Mouse (Mus musculus) liver, embryonic 18 days (tissue): ENCODE data around the gene Sh2d3c. TPM values are rescaled to one million over a fixed set of nuclear protein-coding genes. Genes with fewer than 3 reads are reported as not detected.

Experiments
- polyA plus RNA-seq: library from polyadenylated mRNA; depleted of rRNA; stranded (reverse); fragments of >200 nt; gene quantifications from 2 replicates; pipeline ENCODE4 v1.2.3, GENCODE M21; 2012; rRNA removed

The Sh2d3c gene
- 12.4 and 13.9 TPM in 2 replicates for polyA plus RNA-seq

DNA sequence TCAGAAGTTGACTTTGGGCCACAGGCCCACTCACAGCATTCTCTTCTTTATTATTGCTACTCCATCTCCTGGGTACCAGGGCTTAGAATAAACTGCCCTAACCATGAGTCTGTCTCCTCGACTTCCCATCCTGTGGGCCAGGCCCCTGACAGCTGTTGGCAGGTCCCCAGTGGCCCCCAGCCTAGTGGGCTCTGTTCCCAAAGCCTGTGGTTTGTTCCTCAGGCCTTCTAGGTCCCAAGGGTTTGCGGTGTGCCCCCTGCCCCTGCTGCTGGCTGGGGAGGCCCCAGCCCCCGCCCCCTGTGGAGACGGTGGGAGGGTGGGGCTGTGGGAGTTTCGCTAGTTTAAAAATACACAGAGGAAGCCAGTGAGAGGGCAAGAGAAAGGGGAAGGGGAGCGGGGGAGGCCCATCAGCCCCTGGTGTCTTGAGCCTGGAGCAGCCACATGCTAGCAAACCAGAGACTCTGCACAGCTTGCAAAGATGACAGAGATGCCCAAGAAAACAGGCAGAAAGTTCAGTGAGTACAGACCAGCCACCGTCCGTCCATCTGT lies at the start of gene Sh2d3c:
Gene Sh2d3c, plus strand, starts transcription at position 375 of the 549 bp plus-strand sequence.

DNA sequence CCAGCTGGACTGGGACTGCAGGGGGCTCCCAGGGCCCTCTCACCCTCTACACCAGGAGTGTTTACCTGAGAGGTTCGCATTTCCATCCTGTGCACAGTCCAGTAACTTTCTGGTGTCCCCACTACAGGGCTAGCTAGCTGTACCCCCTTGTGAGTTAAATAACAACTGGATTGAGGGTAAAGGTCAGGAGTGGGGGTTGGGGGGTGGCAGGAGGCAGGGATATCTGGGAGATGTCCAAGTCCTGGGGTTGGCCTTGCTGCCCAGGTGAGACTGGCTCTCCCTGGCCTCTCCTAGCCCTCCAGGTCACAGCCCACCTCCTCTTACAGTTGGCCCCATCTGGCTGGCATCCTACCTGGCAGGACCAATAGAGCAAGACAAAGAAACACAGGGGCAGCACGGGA lies 16.8 kb upstream of the Sh2d3c start, which contains the start of gene Fpgs:
Gene Fpgs, minus strand, starts transcription at position 125 of the 401 bp plus-strand sequence.

DNA sequence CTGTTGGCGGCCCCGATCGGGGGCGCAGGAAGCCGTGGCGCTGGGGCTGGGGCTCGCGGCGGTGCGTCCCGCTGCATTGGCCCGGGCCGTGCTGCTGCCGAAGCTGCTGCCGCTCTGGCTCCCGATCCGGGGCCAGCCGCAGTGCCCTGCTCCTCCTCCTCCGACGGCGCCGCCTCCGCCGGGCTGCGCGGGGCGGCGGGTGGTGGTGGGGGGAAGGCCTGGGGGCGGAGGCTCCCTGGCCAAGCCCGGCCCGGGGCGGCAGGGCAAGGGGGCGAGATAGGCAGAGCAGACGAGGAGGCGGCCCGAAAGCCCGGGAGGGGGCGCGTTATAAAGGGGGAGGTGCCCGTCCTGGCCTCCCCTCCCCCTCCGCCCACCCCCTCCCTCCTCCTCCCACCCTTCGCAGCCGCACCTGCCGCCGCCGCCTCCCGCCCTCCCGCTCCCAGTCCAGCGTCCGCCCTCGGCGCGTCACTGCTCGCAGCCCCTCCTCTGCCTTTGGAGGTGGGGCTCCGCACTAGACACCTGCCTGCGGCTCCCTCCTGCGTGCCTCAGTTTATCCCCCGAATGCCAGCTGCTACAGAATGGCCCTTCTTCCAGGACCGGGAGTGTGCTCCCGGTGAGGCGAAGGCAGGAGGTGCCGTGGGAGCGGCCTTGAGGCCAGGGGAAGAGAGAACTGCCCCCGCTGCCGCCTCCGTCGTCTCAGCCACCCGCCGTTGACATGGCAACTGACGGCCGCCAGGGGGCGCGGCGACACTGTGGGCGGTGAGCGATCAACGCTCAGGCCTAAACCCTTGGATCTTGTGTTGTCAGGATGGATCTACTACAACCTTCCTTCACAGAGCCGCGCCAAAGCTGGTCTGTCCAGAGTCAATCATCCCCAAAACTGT lies 7.7 kb upstream of the Sh2d3c start, which contains the start of gene Cdk9:
Gene Cdk9, minus strand, starts transcription at position 143 of the 884 bp plus-strand sequence.

DNA sequence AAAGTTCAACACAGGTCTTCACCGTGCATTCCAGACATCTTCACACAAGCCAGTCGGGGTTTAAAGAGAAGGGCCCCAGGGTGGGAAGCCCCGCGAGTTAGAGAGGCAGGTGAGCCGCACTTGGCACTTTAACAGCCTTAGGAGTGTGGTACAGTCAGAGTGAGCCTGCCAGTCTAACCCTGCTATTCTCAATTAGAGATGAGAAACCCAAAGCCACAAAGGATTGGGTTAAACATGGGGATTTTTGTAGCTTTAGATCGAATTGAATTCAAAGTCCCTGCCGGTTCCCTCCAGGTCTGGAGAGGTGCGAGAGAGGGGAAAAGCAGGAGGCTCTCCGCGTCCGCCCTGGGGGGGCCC lies 20.0 kb downstream of the Sh2d3c start, which contains the start of gene 6330409D20Rik:
Gene 6330409D20Rik, minus strand, starts transcription at position 101 of the 357 bp plus-strand sequence.

DNA sequence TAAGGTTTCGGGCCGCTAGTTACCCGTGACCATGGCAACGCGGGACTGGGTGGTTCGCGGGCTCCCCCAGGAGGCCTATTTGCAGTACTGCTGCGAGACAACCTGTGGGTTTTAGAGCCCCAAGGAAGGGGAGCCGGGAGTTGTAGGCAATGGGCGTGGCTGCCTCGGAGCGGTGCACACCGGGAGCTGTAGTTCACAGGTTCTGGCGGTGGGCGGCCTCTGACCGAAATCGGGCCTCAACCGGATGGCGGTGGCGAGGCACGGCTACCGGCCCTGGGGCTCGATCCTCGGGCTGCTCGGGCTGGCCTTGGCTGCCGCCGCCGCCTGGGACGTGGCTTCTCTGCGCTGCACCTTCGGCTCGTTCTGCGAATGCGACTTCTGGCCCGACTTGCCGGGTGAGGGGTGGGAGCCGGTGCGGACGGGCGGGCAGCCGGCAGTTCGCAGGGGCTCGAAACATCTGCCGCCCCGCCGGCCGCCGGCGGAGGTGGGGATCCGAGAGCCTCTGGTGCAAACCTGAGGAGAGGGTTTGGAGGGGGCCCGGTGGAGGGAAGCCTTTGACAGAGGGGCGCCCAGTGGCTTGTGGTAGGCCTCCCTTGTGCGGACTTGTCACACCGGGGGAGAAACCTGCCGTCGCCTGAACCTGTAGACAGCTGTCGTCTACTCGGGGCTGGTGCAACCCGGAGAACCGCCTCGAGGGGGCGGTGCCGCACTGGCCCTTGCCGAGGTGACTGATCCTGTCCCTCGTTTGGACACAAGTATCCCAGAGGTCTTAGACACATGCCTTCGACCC lies 36.4 kb downstream of the Sh2d3c start, which contains the start of gene Tor2a:
Gene Tor2a, plus strand, starts transcription at position 179 of the 790 bp plus-strand sequence.

DNA sequence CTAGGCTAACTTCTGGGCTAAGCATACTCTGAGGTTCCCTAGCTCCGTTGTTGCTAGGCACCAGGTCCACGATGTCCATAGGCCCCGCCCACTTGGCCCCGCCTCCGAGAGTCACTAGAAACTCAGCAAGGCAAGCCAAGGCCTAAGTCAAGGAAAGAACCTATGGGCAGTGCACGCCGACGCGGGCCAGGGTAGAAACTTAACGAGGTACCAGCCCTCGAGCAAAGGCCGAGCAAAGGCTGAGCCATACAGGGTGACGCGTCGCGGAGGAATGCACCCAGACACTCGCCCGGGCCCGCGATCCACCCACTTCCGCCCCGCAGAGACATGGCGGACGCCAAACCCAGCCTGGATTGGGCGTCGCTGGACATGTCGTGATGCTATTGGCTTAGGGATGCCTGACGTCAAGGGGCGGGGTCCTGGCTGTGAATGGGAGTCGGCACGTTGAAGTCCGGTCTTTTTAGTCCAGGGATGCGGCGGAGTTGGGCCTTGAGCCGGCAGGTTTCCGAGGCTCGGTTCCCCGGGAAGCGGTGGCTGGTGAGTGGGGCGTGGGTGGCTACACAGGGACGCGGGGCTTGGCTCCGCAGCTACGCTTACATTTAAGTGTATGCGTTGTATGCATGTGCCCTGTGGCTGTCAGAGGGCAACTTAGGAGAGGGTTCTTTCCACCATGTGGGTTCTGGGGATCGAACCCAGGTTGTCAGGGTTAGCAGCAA lies 54.7 kb downstream of the Sh2d3c start, which contains the start of the genes Ttc16 and Ptrh1:
Gene Ttc16, minus strand, starts transcription at position 275 of the 716 bp plus-strand sequence.
Gene Ptrh1, plus strand, starts transcription at position 428 of the 716 bp plus-strand sequence.

DNA sequence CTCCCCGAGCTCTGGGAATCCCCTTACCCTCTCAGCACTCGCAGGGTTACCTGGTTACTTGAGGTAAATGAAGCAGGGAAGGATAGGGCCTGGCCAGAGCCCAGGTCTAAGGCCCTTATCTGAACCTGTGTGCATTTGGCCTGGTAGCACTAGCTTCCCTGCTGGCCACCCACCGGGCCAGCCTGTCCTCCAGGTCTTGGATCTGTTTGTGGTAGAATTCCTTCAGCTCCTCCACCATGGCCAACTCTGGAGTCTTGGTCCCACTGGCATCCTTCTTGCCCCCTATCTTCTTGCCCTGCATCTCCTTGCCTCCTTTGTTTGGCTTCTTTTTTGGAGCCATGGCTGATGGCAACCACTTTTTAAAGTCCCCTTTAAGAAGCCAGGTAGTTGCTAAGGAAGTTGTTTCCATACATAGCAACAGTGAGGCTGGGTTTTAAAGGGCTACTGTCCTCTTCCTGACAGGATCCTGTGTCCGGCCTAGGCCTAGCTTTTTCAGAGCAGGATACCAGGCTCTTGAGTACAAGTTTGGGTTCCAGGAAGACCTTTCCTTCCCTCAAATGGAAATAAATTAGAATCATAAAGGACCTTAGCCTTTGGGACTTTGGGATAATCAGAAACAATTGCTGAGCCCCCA lies 63.3 kb downstream of the Sh2d3c start, which contains the start of gene Cfap157:
Gene Cfap157, minus strand, starts transcription at position 381 of the 634 bp plus-strand sequence.

Other genes starting within 250 kb of the Sh2d3c start
- 3.1 and 3.4 TPM in 2 replicates for gene Fam102a, start 185.7 kb upstream of the Sh2d3c start, polyA plus RNA-seq
- 45.1 and 48.7 TPM in 2 replicates for gene Dpm2, start 150.2 kb upstream of the Sh2d3c start, polyA plus RNA-seq
- 0.04 and 0.07 TPM in 2 replicates for gene Pip5kl1, start 146.3 kb upstream of the Sh2d3c start, polyA plus RNA-seq
- gene 9430097D07Rik, start 145.4 kb upstream of the Sh2d3c start, polyA plus RNA-seq = not detected in 2 replicates
- gene St6galnac4, start 134.0 kb upstream of the Sh2d3c start, polyA plus RNA-seq = 4.1 TPM in 2 replicates
- gene St6galnac6, start 121.3 kb upstream of the Sh2d3c start, polyA plus RNA-seq = 24.2 and 25.0 TPM in 2 replicates
- gene Ak1, start 99.3 kb upstream of the Sh2d3c start, polyA plus RNA-seq = 0.37 and 0.62 TPM in 2 replicates
- gene Eng, start 74.5 kb upstream of the Sh2d3c start, polyA plus RNA-seq = 24.4 and 26.0 TPM in 2 replicates
- 140 and 142 TPM in 2 replicates for gene Fpgs, start 16.9 kb upstream of the Sh2d3c start, polyA plus RNA-seq
- 62.0 and 72.6 TPM in 2 replicates for gene Cdk9, start 8.0 kb upstream of the Sh2d3c start, polyA plus RNA-seq
- 0.06 TPM in 1 of 2 replicates, not detected in the other for gene 6330409D20Rik, start 20.0 kb downstream of the Sh2d3c start, polyA plus RNA-seq
- 26.5 and 28.5 TPM in 2 replicates for gene Tor2a, start 36.2 kb downstream of the Sh2d3c start, polyA plus RNA-seq
- 0.10 and 0.14 TPM in 2 replicates for gene Ttc16, start 54.6 kb downstream of the Sh2d3c start, polyA plus RNA-seq
- gene Ptrh1, start 54.7 kb downstream of the Sh2d3c start, polyA plus RNA-seq = 1.2 and 1.4 TPM in 2 replicates
- not detected in 2 replicates for gene Cfap157, start 63.4 kb downstream of the Sh2d3c start, polyA plus RNA-seq
- 1.8 and 1.9 TPM in 2 replicates for gene Stxbp1, start 126.2 kb downstream of the Sh2d3c start, polyA plus RNA-seq
- 16.2 and 16.6 TPM in 2 replicates for gene Fam129b, start 155.1 kb downstream of the Sh2d3c start, polyA plus RNA-seq
- gene Rpl12, start 240.5 kb downstream of the Sh2d3c start, polyA plus RNA-seq = 636 and 711 TPM in 2 replicates
- gene Lrsam1, start 240.6 kb downstream of the Sh2d3c start, polyA plus RNA-seq = 2.3 and 3.1 TPM in 2 replicates